Comparison of ENCODE assay signal across 8 mouse cellular contexts in genomic region chr11:109995013-109995412, GRCm38 (mm10). TPM values are rescaled to one million over a fixed set of nuclear protein-coding genes. Genes with fewer than 3 reads are reported as not detected.
DNase-seq lines count a peak whose midpoint lies in the region; ATAC-seq and TF ChIP-seq lines count a peak whose summit lies in the region.

No protein-coding gene starts in this region.

- TF ChIP-seq CTCF in kidney, adult 2 months (conservative IDR thresholded peaks at IDR 0.05; ENCODE audit: insufficient read depth, insufficient read length, low read depth, low read length): no peak

- H3K4me1 ChIP-seq in kidney, adult 2 months (ENCODE audit: control insufficient read depth, insufficient read depth, low read length): no peaks in the 10 kb centered on the region
- H3K4me1 ChIP-seq in forebrain, embryonic 10.5 days: peaks cover 22% of the 10 kb centered on the region
- H3K4me1 ChIP-seq in stomach, embryonic 15.5 days: no peaks in the 10 kb centered on the region

- peak overlapping the region; percentile 65 for H3K4me2 ChIP-seq in stomach, embryonic 15.5 days

- no peak overlapping the region for H3K27ac ChIP-seq in kidney, adult 2 months (ENCODE audit: insufficient read depth, low read depth, low read length)
- H3K27ac ChIP-seq in forebrain, embryonic 10.5 days: no peak overlapping the region
- no peak overlapping the region for H3K27ac ChIP-seq in stomach, embryonic 15.5 days

- no peaks in the 10 kb centered on the region for H3K9me3 ChIP-seq in forebrain, embryonic 10.5 days
- H3K9me3 ChIP-seq in stomach, embryonic 15.5 days: no peaks in the 10 kb centered on the region

- intact Hi-C loops in heart, postnatal 14 days (cut with DNase I): no loop called here

- H3K36me3 ChIP-seq in kidney, adult 2 months (ENCODE audit: control insufficient read depth, insufficient read depth, low read length): no peaks in the 10 kb centered on the region
- no peaks in the 10 kb centered on the region for H3K36me3 ChIP-seq in forebrain, embryonic 10.5 days (replicated peaks)
- H3K36me3 ChIP-seq in stomach, embryonic 15.5 days: no peaks in the 10 kb centered on the region

- 4% methylated on average over 3 of the region's 3 CpGs for WGBS in kidney, adult 2 months
- WGBS in forebrain, embryonic 10.5 days: 15% methylated on average over 3 of the region's 3 CpGs
- 6% methylated on average over 3 of the region's 3 CpGs for WGBS in stomach, embryonic 15.5 days

- ATAC-seq in stomach, embryonic 15.5 days (ENCODE audit: insufficient read depth, low FRiP score, low read depth): peak; percentile 46

- H3K4me3 ChIP-seq in kidney, adult 2 months (ENCODE audit: insufficient read depth, low read depth, low read length): peak overlapping the region; percentile 0; the same call in 1 of the 2 replicates
- peak overlapping the region; percentile 55 for H3K4me3 ChIP-seq in forebrain, embryonic 10.5 days
- peak overlapping the region; percentile 43 for H3K4me3 ChIP-seq in stomach, embryonic 15.5 days (replicated peaks)

- H3K9ac ChIP-seq in stomach, embryonic 15.5 days: no peak overlapping the region

- no peaks in the 10 kb centered on the region for H3K27me3 ChIP-seq in kidney, adult 2 months (replicated peaks; ENCODE audit: control insufficient read depth, insufficient read depth, low read length)
- H3K27me3 ChIP-seq in forebrain, embryonic 10.5 days (ENCODE audit: poor library complexity, severe bottlenecking): no peaks in the 10 kb centered on the region
- H3K27me3 ChIP-seq in stomach, embryonic 15.5 days (replicated peaks): no peaks in the 10 kb centered on the region

- peak; percentile 31 for DNase-seq in kidney, adult 2 months
- no peak for DNase-seq in kidney, postnatal 25 days
- no peak for DNase-seq in forebrain, embryonic 10.5 days (ENCODE audit: extremely low spot score, low spot score)
- peak; percentile 23 to 37 for DNase-seq in heart, postnatal 14 days
- peak; percentile 16 to 32 for DNase-seq in layer of hippocampus, postnatal 10 days (ENCODE audit: low spot score in 2 of 2)
- peak; percentile 21 for DNase-seq in lung, postnatal 14 days
- DNase-seq in thymus, adult 18-20 months: no peak

- no peak for TF ChIP-seq POLR2A in kidney, adult 2 months (IDR thresholded peaks at IDR 0.05; ENCODE audit: low read depth, low read length)

RNA-seq across cellular contexts. Expression of gene Abca8b, which starts 0.6 kb away (rescaled TPM):
- polyA plus RNA-seq in kidney, adult 2 months (2012; rRNA removed): 0.54 and 0.69 TPM in 2 replicates
- polyA plus RNA-seq in forebrain, embryonic 10.5 days (2016; fragmentation: Nextera tagmentation; extraction: Ambion mirVana): 0.22 and 0.29 TPM in 2 replicates
- total RNA-seq in heart, postnatal 14 days (2021): 1 to 10 TPM; 7.1 to 7.4 TPM
- 1 to 10 TPM; 8.3 to 8.4 TPM for total RNA-seq in layer of hippocampus, postnatal 10 days (2021)
- polyA plus RNA-seq in stomach, embryonic 15.5 days (2015; fragmentation: Nextera tagmentation; extraction: Ambion mirVana): 0.81 and 0.99 TPM in 2 replicates

Comparison
In these comparisons a context has a peak if more than half of its experiments do, and no peak if none do; other contexts are left out.
1. DNase-seq: peak in kidney, adult 2 months (single experiment), heart, postnatal 14 days (2 of 2), layer of hippocampus, postnatal 10 days (2 of 2) and lung, postnatal 14 days (single experiment); none in kidney, postnatal 25 days (0 of 2), forebrain, embryonic 10.5 days (single experiment) and thymus, adult 18-20 months (0 of 2).
2. H3K4me3 ChIP-seq: peak in every context shown above with its lines; median percentile 55 in forebrain, embryonic 10.5 days; 43 in stomach, embryonic 15.5 days; 0 in kidney, adult 2 months.